Mouse (Mus musculus) CD8-positive naive resting alpha-beta T cell, adult 2 months (primary cell): Measurements from ENCODE around the gene Mettl2.
"Not testable (repeated sequence)": the region's sequence is repeated elsewhere in the genome, so short reads cannot be mapped to it uniquely, and the experiment has no call there.

Experiments used
- DNase-seq, 2 experiments: peaks; one replicate each; pipeline ENCODE4 v3.0.0; 2022; ENCODE audit warnings: low read depth in 2 of 2, low spot score in 2 of 2

Gene Mettl2

DNA sequence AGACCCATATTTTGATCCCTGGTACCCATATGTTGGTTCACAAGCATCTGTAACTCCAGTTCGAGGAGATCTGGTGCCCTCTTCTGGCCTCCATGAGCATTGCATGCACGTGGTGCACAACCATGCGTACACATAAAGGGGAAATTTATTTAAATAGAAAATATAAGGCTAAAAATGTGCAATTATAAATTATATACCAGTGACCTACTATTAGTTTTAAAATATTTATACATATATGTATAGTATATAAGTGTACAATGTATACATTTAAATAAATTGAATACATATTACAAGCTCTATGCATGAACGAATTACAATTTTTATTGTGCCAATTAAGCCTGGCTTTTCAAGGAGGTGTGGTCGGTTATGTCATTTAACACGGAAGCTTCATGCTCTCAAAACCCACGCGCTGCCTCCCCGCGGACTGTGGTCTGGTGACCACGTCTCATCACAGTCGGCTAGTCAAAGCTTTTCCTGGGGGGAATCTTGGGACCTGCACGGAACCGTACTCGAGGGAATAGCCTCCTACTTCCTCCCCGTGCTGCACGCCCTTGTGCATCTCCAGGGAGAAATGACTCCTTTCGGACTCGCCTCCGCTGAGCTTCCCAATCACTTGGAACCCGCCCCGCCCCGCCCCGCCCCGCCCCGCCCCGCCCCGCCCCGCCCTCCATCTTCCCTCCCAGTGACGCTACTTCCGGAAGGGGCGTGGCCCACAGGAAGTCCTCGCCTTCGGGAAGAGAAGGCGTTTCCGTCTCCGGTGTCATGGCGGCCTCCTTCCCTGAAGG lies at the start of gene Mettl2:
Mettl2 (plus strand) TSS at position 691 of the 785 bp plus-strand sequence.
- DNase-seq: peak; percentile 55 to 76

DNA sequence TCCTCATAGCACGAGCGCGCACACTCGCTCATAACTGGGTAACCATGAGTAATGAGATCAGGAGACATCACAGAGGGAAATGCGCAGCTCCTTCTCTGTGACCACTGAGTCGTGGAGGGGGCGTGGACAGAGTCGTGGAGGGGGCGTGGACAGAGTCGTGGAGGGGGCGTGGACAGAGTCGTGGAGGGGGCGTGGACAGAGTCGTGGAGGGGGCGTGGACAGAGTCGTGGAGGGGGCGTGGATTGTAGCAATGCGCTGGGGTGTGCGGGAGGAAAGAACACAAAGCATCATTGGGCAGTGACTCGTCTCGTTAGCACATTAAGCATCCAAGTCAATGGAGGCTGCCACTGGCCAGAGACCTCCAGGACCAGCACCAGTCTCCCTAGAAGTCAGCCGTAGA lies 13.8 kb upstream of the Mettl2 start:
- not testable (repeated sequence) for DNase-seq

DNA sequence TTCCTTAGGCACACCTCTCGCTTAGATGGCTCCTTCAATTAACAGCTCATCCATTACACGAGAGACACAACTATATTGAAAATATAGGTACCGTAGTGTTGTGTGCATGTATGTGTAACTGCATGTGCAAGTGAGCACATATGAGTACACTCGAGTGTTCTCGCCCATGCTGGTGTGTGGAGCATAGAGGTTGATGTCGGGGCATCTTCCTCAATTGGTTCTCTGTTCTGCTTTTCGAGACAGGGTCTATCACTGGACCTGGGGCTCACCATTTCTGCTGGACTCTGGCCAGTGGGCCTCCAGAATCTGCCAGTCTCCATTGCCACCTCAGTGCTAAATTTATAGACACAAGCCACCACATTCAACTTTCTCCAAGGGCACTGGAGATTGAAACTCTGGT lies 8.4 kb upstream of the Mettl2 start:
- no peak for DNase-seq

DNA sequence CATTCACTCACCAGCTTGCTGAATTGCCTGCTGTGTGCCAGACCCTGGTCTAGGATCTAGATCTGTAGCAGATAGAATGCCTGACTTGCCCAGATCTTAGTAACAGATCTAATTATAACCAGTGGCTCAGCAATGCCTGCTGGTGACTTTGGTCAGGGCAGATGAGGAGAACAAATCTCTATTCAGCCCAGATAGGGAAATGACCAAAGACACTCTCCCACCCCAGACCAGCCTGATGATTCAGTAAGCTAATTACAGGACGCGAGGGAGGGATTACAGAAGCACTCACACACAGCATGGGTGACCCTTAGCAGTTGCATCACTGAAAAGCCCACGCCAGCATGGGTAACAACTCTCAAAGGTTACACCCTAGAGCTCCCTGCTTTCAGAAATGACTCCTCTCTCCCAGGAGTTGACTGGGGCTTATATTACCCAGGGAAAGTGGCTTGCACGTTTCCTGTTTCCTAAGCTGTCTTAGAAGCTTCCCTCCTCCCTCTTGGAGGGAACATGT lies 5.6 kb upstream of the Mettl2 start:
- no peak for DNase-seq

DNA sequence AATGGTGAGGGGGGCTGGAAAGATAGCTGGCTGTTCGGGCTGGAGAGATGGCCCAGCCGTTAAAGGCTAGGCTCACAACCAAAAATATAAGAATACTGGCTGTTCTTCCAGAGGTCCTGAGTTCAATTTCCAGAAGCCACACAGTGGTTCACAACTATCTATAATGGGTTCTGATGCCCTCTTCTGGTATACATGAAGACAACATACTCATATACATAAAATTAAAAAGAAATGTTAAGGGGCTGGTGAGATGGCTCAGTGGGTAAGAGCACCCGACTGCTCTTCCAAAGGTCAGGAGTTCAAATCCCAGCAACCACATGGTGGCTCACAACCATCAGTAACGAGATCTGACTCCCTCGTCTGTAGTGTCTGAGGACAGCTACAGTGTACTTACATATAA lies 4.4 kb upstream of the Mettl2 start:
- not testable (repeated sequence) for DNase-seq

DNA sequence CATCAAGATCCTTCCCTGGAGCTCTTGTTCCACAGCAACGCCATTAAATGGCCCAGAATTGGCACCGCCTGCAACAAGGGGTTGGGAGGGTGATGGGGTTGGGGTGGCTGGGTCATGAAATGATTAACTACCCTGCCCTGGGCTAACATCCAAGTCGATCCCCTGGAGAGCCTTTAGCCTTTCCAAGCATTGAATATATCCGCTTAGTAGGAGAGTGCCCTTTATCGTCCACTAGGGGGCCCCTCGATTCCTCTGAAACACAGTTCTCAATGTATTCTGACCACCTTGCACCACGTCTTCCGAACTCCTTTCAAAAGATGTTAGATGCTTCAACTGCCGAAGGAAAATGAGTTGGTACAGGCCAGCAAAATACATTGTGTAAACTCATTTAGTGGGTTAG lies 2.2 kb upstream of the Mettl2 start:
- DNase-seq: peak; percentile 9 to 40

DNA sequence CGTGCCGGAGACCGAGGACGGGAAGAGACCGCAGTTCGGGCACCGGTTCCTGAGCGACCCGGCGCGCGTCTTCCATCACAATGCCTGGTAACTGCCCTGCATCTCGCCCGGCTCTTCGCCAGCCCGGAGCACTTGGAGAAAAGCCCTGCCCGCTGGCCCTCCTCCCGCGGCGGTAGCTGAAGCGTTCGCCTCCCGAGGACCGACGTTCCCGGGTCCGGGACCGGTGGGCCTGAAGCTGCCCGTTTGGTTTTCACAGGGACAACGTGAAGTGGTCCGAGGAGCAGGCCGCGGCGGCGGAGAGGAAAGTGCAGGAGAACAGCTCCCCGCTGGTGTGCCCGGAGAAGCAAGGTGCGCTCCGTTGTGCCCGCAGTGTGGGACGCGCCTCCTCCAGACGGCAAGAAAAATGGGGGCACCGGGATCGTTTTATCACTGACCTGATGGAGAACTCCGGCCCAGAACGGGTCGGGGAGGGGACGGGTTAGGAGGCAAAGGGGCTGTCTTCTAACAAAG lies 350 bp downstream of the Mettl2 start:
- DNase-seq: no peak

DNA sequence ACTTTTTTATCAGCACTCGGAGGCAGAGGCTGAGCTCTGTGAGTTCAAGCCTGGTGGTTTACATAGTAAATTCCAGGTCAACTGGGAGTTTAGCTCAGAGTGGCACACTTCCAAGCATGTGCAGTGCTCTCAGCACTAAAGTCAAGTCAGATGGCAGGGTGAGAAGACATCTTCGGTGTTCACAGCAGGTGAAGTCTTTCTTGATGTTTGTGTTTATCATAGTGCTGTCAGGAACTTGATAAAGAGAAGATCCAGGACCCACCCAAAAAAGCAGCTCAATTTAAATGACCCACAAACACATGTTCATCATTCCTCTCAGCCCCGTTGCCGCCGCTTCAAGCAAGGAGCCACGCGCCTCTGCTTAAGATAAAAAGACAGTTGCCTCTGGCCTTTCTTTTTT lies 9.5 kb downstream of the Mettl2 start:
- DNase-seq: no peak

DNA sequence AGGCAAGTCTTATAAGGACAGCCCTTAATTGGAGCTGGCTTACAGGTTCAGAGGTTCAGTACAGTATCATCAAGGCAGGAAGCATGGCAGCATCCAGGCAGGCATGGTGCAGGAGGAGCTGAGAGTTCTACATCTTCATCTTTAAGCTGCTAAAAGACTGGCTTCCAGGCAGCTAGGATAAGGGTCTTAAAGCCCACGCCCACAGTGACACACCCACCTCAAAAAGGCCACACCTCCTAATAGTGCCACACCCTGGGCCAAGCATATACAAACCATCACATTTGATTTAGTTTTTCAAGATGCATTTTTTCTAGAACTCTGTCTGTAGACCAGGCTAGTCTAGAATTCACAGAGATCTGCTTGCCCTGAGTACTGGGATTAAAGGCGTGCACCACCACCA lies 11.0 kb downstream of the Mettl2 start:
- DNase-seq: not testable (repeated sequence)

DNA sequence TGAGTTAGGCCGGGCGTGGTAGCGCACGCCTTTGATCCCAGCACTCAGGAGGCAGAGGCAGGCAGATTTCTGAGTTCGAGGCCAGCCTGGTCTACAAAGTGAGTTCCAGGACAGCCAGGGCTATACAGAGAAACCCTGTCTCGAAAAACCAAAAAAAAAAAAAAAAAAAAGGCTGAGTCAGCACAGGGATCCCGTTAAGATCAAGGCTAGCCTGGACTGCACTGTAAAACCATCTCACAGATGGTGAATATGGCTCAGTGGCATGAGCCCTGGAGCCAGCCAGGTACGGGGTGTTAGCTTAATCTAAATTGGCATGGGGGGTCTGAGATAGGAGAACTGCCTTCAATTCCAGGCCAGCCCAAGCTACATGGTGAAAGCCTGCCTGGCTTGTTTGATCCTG lies 14.3 kb downstream of the Mettl2 start:
- not testable (repeated sequence) for DNase-seq

DNA sequence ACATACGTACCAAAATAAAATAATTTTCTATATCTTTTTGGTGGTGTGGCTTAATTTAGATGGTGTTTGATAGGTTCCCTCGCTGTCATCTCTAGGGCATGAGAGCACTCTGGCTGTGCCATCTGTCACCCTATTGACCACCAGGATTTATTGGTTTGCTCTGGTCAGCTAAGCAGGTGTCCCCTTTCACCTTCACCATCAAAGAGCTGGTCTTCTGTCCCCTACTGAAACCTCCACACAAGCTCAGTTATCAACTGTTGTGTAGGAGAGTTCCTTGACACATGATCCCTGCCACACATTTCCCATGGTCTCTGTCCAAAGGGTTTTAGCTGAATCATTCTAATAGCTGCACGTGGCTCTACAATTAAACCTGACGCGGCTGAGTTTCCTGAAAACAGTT lies 14.9 kb downstream of the Mettl2 start:
- DNase-seq: no peak

DNA sequence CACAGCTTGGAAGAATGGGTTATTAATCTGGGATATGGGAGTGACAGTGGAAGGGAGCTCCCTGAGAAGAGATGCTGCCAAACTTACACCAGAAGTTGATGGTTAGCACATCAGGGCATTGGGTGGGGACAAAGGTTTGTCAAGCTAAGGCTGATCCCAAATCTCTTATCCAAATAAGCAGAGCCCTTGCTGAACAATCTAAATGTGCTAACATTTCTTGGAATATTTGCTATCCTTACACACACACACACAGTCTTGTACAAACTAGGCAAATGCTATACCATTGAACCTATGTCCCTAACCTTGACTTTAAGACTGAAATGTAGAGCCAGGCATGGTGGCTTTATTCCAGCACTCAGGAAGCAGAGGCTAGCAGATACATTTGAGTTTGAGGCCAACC lies 17.3 kb downstream of the Mettl2 start:
- DNase-seq: no peak

DNA sequence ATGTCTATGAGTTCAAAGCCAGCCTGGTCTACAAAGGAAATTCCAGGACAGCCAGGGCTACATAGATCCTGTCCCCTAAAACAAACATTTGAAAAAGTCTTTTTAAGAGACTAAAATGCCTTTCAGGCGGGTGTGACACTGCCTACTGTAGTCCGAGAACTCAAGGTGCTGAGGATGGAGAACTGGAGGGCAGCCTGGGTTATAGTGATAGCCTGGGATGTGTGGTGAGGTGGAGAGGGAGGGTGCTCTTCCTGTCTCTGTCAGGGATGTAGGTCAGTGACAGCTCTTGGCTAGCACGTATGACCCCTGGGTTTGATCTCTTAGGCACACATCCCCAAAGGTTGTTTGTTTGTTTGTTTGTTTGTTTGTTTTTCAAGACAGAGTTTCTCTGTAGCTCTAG lies 17.9 kb downstream of the Mettl2 start:
- no peak for DNase-seq

DNA sequence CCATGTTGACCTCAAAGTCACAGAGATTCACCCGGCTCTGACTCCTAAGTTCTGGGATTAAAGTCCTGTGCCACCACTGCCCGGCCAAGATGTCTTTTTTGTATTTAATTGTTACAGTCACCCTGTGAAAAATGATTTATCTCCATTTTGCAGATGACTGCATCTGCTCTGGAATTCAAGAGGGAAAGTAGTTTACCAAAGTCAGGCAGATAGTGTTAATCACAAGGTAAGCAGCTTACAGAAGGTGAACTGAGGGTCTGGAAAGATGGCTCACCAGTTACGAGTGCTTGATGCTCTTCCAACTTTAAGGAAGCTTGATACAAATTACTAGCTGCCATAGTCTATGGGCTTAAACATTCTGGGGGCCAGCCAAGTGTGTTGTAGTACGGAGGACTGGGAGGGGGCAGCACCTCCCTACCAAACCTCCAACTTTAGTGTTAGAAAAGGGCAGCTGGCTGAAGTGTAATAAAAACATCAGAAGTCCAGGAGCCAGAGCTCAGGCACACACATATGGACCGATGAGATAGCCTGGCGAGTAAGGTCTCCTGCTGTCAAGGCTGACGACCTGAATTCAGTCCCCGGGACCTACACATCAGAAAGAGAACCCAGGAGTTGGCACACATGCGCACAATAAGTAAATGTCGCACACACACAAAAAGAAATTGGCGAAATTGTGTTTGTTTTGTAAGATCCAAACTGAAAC lies 18.4 kb downstream of the Mettl2 start:
- DNase-seq: no peak

DNA sequence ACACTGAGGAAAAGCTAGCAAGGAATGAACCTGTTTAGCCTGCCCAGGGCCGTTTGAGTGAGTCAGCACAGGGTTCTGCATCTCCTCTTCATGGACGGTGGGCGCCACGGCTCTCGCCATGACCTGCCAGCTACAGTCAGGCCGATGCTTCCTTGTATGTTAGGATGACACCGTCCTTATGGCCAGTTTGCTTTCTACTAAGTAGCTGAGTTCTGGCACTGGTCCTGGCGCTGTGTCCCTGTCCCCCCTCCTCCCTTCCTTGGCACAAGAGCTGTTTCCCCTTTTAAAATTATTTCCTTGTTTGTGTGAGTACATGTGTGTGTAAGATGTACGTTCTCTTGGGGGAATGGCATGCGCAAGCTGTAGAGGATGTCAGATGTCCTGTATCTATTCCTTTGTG lies 19.0 kb downstream of the Mettl2 start:
- DNase-seq: no peak

DNA sequence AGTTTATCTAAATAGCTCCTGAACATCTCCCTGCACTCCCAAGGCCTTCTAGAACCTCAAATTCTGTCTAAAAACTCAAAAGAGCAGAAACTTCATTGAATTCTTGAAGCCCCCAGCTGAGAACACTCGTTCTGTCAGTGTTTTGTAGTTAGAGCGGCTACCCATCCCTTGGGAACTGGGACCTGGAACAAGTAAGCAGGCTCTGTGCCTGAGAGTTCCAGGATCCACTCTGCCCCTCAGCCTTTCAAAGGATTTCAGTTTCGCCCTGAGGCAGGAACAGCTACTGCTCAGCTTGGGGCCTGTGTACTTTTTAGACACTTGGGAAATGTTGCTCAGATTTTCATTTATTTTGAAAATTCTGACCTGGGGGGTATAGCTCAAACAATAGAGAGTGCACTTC lies 20.4 kb downstream of the Mettl2 start, which contains the start of gene Gm10842:
Gm10842 (plus strand) TSS at position 301 of the 400 bp plus-strand sequence.
- DNase-seq: no peak

DNA sequence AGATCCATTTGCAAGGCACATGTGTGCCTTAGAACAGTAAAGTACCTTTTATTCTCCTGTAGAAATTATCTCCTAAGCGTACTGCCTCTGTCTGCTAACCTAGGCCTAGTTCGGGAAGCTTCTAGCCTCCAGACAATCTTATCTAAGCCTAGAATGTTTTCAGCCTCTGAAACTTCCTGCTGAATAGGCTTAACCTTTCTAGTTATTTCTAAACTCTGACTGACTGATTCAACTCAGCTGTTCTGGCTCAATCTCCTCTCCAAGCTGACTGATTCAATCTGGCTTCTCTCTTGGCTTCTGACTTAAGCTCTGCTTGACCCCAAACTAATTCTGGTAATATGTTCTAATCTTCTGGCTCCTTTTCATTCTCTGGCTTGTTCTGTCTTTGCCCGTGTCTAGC lies 23.1 kb downstream of the Mettl2 start:
- DNase-seq: no peak

DNA sequence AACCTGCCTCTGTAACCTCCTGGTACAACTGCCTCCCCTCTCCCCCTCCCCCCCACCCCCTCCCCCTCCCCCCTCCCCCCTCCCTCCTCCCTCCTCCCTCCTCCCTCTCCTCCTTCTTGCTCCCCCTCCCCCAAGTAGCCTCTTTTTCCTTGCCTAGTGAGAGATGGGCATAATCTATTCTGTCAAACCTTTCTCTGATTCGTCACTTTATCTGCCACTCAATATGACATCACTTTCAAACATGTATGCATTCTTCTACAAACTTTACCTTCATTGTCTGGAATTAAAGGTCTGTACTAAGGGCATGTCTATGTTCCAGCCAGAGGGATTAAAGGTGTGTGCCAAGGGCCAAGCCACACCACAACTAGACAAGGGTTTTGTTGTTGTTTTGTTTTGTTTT lies 23.5 kb downstream of the Mettl2 start:
- no peak for DNase-seq

DNA sequence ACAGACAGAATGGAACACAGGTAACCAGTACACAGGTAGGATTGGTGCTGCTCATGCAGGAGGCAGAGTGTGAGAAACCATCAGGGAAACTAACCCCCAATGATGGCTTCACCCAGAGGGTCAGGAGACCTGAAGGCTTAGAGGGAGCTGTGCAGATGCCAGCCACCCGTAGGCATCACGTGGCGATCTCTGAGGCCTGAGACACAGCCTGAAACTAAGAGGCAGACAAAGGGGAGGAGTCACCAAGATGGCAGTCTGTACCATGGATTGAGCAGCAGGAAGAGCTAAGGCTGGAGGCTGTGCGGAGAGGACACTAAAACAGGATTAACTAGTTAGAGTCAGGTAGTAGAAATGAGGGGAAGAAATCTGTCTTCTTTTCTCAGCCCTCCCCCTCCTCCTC lies 24.5 kb downstream of the Mettl2 start:
- no peak for DNase-seq

DNA sequence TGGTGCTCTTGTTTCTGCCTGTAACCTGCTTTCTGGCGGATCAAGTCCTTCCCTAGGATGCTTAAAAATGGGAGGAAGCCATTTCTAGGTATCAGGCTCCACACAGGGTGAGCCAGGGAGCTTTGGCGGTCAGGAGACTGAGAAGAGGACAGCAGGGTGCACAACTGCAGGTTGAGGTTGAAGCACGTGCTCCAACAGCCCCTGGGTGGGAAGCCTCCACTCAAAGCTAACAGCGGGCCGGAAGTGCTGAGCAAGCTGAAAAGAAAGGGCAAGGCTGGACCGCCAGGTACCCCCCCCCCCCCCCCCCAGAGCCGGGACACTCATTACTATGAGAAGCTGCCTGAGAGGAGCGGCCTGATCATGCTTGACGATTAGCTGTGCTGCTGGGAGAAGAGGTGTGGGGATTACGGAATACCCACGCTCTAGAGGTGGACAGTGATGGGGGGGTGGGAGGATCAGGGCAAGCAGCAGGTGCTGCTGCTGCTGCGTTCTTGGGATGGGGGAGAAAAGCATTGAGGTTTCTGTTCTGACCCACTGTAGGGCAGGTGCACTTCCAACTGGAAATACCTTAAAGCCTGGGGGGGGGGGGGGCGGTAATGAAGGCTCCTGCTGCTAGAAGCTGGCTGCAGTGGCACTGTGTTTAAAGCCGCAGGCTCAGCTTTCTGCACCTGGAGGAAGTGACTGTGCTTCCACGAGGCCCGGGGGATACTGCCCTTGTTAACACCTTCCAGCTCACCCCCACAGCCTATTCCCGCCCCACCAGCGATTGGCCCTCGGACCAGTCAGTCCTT lies 25.2 kb downstream of the Mettl2 start:
- no peak for DNase-seq

DNA sequence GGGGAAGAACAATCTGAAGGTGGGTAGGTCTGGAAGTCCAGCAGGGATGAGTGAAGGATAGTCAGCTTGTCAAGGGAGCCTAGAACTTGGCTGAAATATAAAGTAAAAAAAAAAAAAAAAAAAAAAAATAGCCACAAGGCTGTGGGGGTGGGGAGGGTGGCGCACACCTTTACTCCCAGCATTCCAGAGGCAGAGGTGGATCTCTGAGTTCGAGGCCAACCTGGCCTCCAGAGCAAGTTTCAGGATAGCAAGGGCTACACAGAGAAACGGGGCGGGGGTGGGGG lies 25.7 kb downstream of the Mettl2 start:
- DNase-seq: no peak
